Mouse (Mus musculus): ENCODE results near the gene Spsb4. TPM values are rescaled to one million over a fixed set of nuclear protein-coding genes. Genes with fewer than 3 reads are reported as not detected.

The Spsb4 gene
- polyA plus RNA-seq, 1 experiment from 2014 or later: 53.7 TPM

GRCm38 (mm10) chr9:96916620-96917538 lies 101.8 kb downstream of the Spsb4 start:
- peaks cover 6% of the 10 kb centered on the region for H3K4me1 ChIP-seq (ENCODE audit: control insufficient read depth, insufficient read depth, low read length)
- peak; percentile 82 for ATAC-seq (replicated peaks; ENCODE audit: extremely low read depth, insufficient read depth, low FRiP score)
- H3K9ac ChIP-seq (ENCODE audit: low read length): no peak overlapping the region
- no peaks in the 10 kb centered on the region for H3K36me3 ChIP-seq (ENCODE audit: control insufficient read depth, insufficient read depth)
- H3K4me3 ChIP-seq (ENCODE audit: low read length): no peak overlapping the region
- 0 out of 2 replicates have a peak overlapping the region, but pooled peaks have one; percentile 20 for H3K4me2 ChIP-seq (ENCODE audit: low read depth, low read length)
- WGBS: 33% methylated on average over 27 of the region's 27 CpGs
- H3K27ac ChIP-seq (ENCODE audit: low read length): no peak overlapping the region
- peaks cover 2% of the 10 kb centered on the region; the same call in 1 of the 2 replicates for H3K27me3 ChIP-seq (ENCODE audit: control insufficient read depth, insufficient read depth, low read length)
- H3K9me3 ChIP-seq (replicated peaks; ENCODE audit: control insufficient read depth, low read length): 0 out of 2 replicates have a peak, but pooled peaks cover 8% of the 10 kb centered on the region

DNA sequence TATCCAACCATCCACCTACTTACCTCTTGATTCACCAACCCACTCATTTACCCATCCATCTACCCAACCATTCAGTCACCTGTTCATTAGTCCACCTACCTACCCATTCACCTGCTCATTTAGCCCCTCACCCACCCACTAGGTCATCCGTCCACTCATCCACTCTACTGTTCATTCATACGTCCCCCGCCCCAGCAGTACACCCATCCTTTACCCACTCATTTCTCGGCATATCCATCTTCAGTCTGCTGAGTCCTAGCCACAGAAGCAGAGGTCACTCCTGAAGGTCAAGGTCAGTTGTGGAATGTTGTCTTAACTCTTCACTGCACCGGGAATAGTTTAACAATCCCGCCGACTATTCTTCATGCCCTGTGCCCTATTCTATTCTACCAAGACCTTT lies 102.6 kb downstream of the Spsb4 start:
- Histone ChIP-seq H3K9me3 (replicated peaks; ENCODE audit: control insufficient read depth, low read length) (0 out of 2 replicates have a peak, but pooled peaks cover 8% of the 10 kb centered on the region), H3K4me1 (ENCODE audit: control insufficient read depth, insufficient read depth, low read length) (peaks cover 6% of the 10 kb centered on the region), H3K4me2 (ENCODE audit: low read depth, low read length) (no peak overlapping the region), H3K36me3 (ENCODE audit: control insufficient read depth, insufficient read depth) (no peaks in the 10 kb centered on the region), H3K27ac (ENCODE audit: low read length) (no peak overlapping the region), H3K4me3 (ENCODE audit: low read length) (no peak overlapping the region), H3K27me3 (ENCODE audit: control insufficient read depth, insufficient read depth, low read length) (no peaks in the 10 kb centered on the region), H3K9ac (ENCODE audit: low read length) (0 out of 2 replicates have a peak overlapping the region, but pooled peaks have one; percentile 5)
- 40% methylated on average over 7 of the region's 7 CpGs for WGBS
- ATAC-seq (replicated peaks; ENCODE audit: extremely low read depth, insufficient read depth, low FRiP score): no peak; the same call in 1 of the 2 replicates

GRCm38 (mm10) chr9:96914851-96915250 lies 103.8 kb downstream of the Spsb4 start:
- no peak overlapping the region for H3K9ac ChIP-seq (ENCODE audit: low read length)
- ATAC-seq (replicated peaks; ENCODE audit: extremely low read depth, insufficient read depth, low FRiP score): no peak
- no peak overlapping the region for H3K4me2 ChIP-seq (ENCODE audit: low read depth, low read length)
- H3K36me3 ChIP-seq (ENCODE audit: control insufficient read depth, insufficient read depth): no peaks in the 10 kb centered on the region
- H3K27me3 ChIP-seq (ENCODE audit: control insufficient read depth, insufficient read depth, low read length): peaks cover 2% of the 10 kb centered on the region; the same call in 1 of the 2 replicates
- H3K9me3 ChIP-seq (replicated peaks; ENCODE audit: control insufficient read depth, low read length): 0 out of 2 replicates have a peak, but pooled peaks cover 8% of the 10 kb centered on the region
- H3K27ac ChIP-seq (ENCODE audit: low read length): no peak overlapping the region
- H3K4me1 ChIP-seq (ENCODE audit: control insufficient read depth, insufficient read depth, low read length): peaks cover 6% of the 10 kb centered on the region
- WGBS: 85% methylated on average over 6 of the region's 6 CpGs
- H3K4me3 ChIP-seq (ENCODE audit: low read length): no peak overlapping the region

GRCm38 (mm10) chr9:96914005-96914404 lies 104.6 kb downstream of the Spsb4 start:
- H3K4me2 ChIP-seq (ENCODE audit: low read depth, low read length): no peak overlapping the region
- no peaks in the 10 kb centered on the region for H3K36me3 ChIP-seq (ENCODE audit: control insufficient read depth, insufficient read depth)
- H3K4me1 ChIP-seq (ENCODE audit: control insufficient read depth, insufficient read depth, low read length): peaks cover 6% of the 10 kb centered on the region
- WGBS: 81% methylated on average over 3 of the region's 3 CpGs
- H3K27ac ChIP-seq (ENCODE audit: low read length): no peak overlapping the region
- 0 out of 2 replicates have a peak, but pooled peaks cover 3% of the 10 kb centered on the region for H3K9me3 ChIP-seq (replicated peaks; ENCODE audit: control insufficient read depth, low read length)
- H3K4me3 ChIP-seq (ENCODE audit: low read length): no peak overlapping the region
- H3K9ac ChIP-seq (ENCODE audit: low read length): no peak overlapping the region
- peaks cover 2% of the 10 kb centered on the region; the same call in 1 of the 2 replicates for H3K27me3 ChIP-seq (ENCODE audit: control insufficient read depth, insufficient read depth, low read length)
- ATAC-seq (replicated peaks; ENCODE audit: extremely low read depth, insufficient read depth, low FRiP score): no peak

GRCm38 (mm10) chr9:96909503-96909902 lies 109.1 kb downstream of the Spsb4 start:
- no peak overlapping the region for H3K4me3 ChIP-seq (ENCODE audit: low read length)
- H3K36me3 ChIP-seq (ENCODE audit: control insufficient read depth, insufficient read depth): no peaks in the 10 kb centered on the region
- H3K27ac ChIP-seq (ENCODE audit: low read length): no peak overlapping the region
- no peaks in the 10 kb centered on the region for H3K9me3 ChIP-seq (replicated peaks; ENCODE audit: control insufficient read depth, low read length)
- H3K9ac ChIP-seq (ENCODE audit: low read length): no peak overlapping the region
- H3K4me1 ChIP-seq (ENCODE audit: control insufficient read depth, insufficient read depth, low read length): no peaks in the 10 kb centered on the region
- H3K27me3 ChIP-seq (ENCODE audit: control insufficient read depth, insufficient read depth, low read length): peaks cover 2% of the 10 kb centered on the region; the same call in 1 of the 2 replicates
- 67% methylated on average over 1 of the region's 1 CpGs for WGBS
- H3K4me2 ChIP-seq (ENCODE audit: low read depth, low read length): no peak overlapping the region
- no peak for ATAC-seq (replicated peaks; ENCODE audit: extremely low read depth, insufficient read depth, low FRiP score)

DNA sequence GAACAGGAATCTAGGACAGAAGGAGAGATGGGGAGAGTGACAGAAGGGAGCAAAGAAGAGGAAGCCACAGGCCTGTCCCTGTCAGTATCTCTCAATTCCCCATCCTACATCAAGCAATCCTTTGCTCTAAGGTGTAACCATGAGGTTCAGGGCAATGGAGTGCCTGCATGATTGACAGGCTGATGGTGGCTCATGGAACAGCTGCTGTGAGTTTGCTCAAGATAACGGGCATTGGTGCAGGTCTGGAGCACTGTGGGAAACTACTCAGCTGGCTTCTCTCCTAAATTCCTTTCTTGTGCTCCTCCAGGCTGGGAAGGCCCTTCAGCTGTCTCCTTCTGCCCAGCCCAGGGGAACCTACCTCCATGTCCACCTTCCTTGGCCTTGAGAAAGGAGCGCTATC lies 109.9 kb downstream of the Spsb4 start:
- Histone ChIP-seq H3K4me2 (ENCODE audit: low read depth, low read length) (no peak overlapping the region), H3K9ac (ENCODE audit: low read length) (no peak overlapping the region), H3K4me3 (ENCODE audit: low read length) (no peak overlapping the region), H3K27me3 (ENCODE audit: control insufficient read depth, insufficient read depth, low read length) (peaks cover 2% of the 10 kb centered on the region; the same call in 1 of the 2 replicates), H3K27ac (ENCODE audit: low read length) (no peak overlapping the region), H3K9me3 (replicated peaks; ENCODE audit: control insufficient read depth, low read length) (no peaks in the 10 kb centered on the region), H3K4me1 (ENCODE audit: control insufficient read depth, insufficient read depth, low read length) (no peaks in the 10 kb centered on the region), H3K36me3 (ENCODE audit: control insufficient read depth, insufficient read depth) (no peaks in the 10 kb centered on the region)
- 56% methylated on average over 2 of the region's 2 CpGs for WGBS
- no peak for ATAC-seq (replicated peaks; ENCODE audit: extremely low read depth, insufficient read depth, low FRiP score)

GRCm38 (mm10) chr9:96904360-96905355 lies 114.0 kb downstream of the Spsb4 start:
- 81% methylated on average over 7 of the region's 7 CpGs for WGBS
- Histone ChIP-seq H3K9me3 (replicated peaks; ENCODE audit: control insufficient read depth, low read length) (no peaks in the 10 kb centered on the region), H3K4me3 (ENCODE audit: low read length) (no peak overlapping the region), H3K27me3 (ENCODE audit: control insufficient read depth, insufficient read depth, low read length) (no peaks in the 10 kb centered on the region), H3K4me2 (ENCODE audit: low read depth, low read length) (no peak overlapping the region), H3K36me3 (ENCODE audit: control insufficient read depth, insufficient read depth) (no peaks in the 10 kb centered on the region), H3K27ac (ENCODE audit: low read length) (no peak overlapping the region), H3K4me1 (ENCODE audit: control insufficient read depth, insufficient read depth, low read length) (no peaks in the 10 kb centered on the region), H3K9ac (ENCODE audit: low read length) (no peak overlapping the region)
- no peak for ATAC-seq (replicated peaks; ENCODE audit: extremely low read depth, insufficient read depth, low FRiP score)

GRCm38 (mm10) chr9:96899717-96900116 lies 118.9 kb downstream of the Spsb4 start:
- Histone ChIP-seq H3K4me2 (ENCODE audit: low read depth, low read length) (no peak overlapping the region), H3K4me3 (ENCODE audit: low read length) (no peak overlapping the region), H3K27ac (ENCODE audit: low read length) (no peak overlapping the region), H3K27me3 (ENCODE audit: control insufficient read depth, insufficient read depth, low read length) (no peaks in the 10 kb centered on the region), H3K9me3 (replicated peaks; ENCODE audit: control insufficient read depth, low read length) (peaks cover 3% of the 10 kb centered on the region; the same call in 1 of the 2 replicates), H3K36me3 (ENCODE audit: control insufficient read depth, insufficient read depth) (no peaks in the 10 kb centered on the region), H3K9ac (ENCODE audit: low read length) (no peak overlapping the region), H3K4me1 (ENCODE audit: control insufficient read depth, insufficient read depth, low read length) (no peaks in the 10 kb centered on the region)
- no peak for ATAC-seq (replicated peaks; ENCODE audit: extremely low read depth, insufficient read depth, low FRiP score)
- 73% methylated on average over 5 of the region's 5 CpGs for WGBS
